Mouse (Mus musculus): ENCODE data around the gene Ica1l.

- TF ChIP-seq CTCF (IDR thresholded peaks at IDR 0.05; ENCODE audit: low read depth), result no peak
- TF ChIP-seq EP300 (optimal IDR thresholded peaks at IDR 0.05), result no peak
These were observed 99.2 kb downstream of the Ica1l start for GRCm38 (mm10) chr1:59943825-59944224.
